Mouse (Mus musculus): ENCODE measurements around the gene Atp13a2.

Gene Atp13a2

GRCm38 (mm10) chr4:141033606-141034549 lies 47.2 kb downstream of the Atp13a2 start:
- no peak for ATAC-seq (ENCODE audit: low TSS enrichment)

DNA sequence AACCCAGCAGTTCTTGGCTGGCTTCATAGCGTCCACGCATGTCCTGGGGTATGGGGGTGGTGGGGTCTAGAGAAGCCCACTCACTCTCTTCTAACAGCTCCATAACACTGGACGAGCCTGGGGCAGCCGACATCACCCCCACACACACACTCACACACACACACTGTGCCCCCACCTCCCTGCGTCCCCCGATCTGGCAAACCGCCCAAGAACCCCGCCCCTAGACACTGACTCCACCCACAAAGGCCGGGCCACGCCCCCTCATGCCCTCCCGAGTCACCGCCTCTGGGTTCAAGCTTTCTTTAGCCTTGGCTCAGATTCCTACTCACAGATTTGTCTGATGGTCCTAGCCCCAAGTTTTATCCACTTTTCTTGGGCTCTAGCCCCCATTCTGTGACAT lies 54.4 kb downstream of the Atp13a2 start:
- no peak for ATAC-seq (ENCODE audit: low TSS enrichment)

GRCm38 (mm10) chr4:141044816-141045215 lies 58.1 kb downstream of the Atp13a2 start:
- ATAC-seq (ENCODE audit: low TSS enrichment): peak; percentile 41; the same call in 1 of the 2 replicates

DNA sequence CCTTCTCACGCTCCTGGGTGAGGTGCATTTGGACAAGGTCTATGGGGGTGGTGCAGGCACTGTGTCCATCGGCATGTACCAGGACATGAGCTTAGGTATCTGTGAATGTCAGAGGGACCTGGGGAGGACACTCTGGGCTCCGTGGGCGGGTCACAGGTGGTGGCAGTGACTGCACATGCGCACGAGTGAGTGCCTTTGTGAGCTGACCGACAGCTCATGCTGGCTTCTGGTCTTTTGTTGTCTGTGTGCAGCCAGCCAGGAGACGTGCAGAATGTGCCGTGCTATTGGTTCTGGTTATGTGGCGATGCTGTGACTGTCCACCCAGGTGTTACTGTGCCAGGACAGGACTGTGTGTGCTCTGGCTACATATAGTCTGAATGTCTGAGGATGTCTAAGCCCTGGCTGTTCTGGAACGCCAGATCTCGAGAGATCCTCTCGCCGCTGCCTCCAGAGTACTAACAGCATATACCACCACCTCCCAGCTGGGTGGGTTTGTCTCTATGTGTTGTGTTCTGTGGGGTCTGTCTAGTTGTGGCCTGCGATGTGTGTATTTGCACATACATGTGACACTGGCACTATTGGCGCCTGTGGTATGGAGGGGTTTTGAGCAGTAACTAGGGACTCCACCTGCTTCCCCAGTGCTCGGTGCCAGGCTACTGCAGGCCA lies 62.3 kb downstream of the Atp13a2 start:
- no peak for ATAC-seq (ENCODE audit: low TSS enrichment)

- ATAC-seq (ENCODE audit: low TSS enrichment): 0 out of 2 replicates have a peak, but pooled peaks have one; percentile 24
Measured at GRCm38 (mm10) chr4:141049476-141049835, 62.8 kb downstream of the Atp13a2 start.

- no peak for ATAC-seq (ENCODE audit: low TSS enrichment)
Measured at GRCm38 (mm10) chr4:141052442-141052841, 65.8 kb downstream of the Atp13a2 start.

- ATAC-seq (ENCODE audit: low TSS enrichment): no peak
Measured at GRCm38 (mm10) chr4:141053138-141053537, 66.5 kb downstream of the Atp13a2 start.

- ATAC-seq (ENCODE audit: low TSS enrichment): peak; percentile 83
Measured at GRCm38 (mm10) chr4:141053568-141054161, 67.0 kb downstream of the Atp13a2 start.
